Comparison of ENCODE assay signal across 28 mouse cellular contexts in the genomic region with DNA sequence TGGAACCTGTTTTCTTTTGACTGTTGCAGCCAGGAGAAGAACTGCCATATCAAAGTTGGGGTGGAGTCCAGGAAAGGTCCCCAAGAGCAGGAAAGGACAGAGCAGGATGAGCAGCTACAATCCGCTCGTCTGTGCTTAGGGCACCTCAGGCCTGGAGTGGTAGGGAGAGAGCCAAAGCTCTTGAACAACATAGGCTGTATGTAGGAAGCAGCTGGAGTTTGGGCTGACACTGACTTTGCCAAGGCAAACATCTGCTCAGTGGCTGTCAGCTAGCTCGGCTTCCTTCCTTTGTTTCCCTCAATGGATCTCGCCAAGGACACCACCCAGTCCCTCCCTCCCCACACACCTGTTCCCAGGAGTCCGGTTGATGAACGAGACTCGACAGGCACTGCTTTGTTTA. TPM values are rescaled to one million over a fixed set of nuclear protein-coding genes. Genes with fewer than 3 reads are reported as not detected.
DNase-seq lines count a peak whose midpoint lies in the region; ATAC-seq and TF ChIP-seq lines count a peak whose summit lies in the region.
"Had no signal": no experiment of that assay in that cellular context is flagged by ENCODE, and none has a peak within 500 bp of the region (broad histone marks: within the 10 kb centered on the region; RNA-seq: fewer than 3 reads in every experiment).

No protein-coding gene starts in this region.

- no peaks in the 10 kb centered on the region for H3K36me3 ChIP-seq in kidney, adult 2 months (ENCODE audit: control insufficient read depth, insufficient read depth, low read length)
- H3K36me3 ChIP-seq in heart, embryonic 13.5 days, result no peaks in the 10 kb centered on the region
- H3K36me3 ChIP-seq in heart, postnatal 0 days (replicated peaks; ENCODE audit: control insufficient read depth, insufficient read depth, low read length), result no peaks in the 10 kb centered on the region
- H3K36me3 ChIP-seq: forebrain, embryonic 15.5 days; midbrain, embryonic 13.5 days had no signal

- WGBS in kidney, adult 2 months, result 53% methylated on average over 7 of the region's 7 CpGs
- 55% methylated on average over 7 of the region's 7 CpGs for WGBS in heart, embryonic 13.5 days
- 43% methylated on average over 7 of the region's 7 CpGs for WGBS in heart, postnatal 0 days

- no peak overlapping the region for H3K4me3 ChIP-seq in kidney, adult 2 months (ENCODE audit: insufficient read depth, low read depth, low read length)
- H3K4me3 ChIP-seq in heart, embryonic 13.5 days, result no peak overlapping the region
- H3K4me3 ChIP-seq in heart, postnatal 0 days (ENCODE audit: low read depth, low read length), result no peak overlapping the region
- H3K4me3 ChIP-seq: forebrain, embryonic 15.5 days; midbrain, embryonic 13.5 days had no signal

- DNase-seq in kidney, postnatal 14 days, result peak; percentile 11
- no peak for DNase-seq in kidney, adult 2 months
- peak; percentile 58 for DNase-seq in heart, postnatal 0 days (ENCODE audit: low spot score)
- no peak for DNase-seq in testis, postnatal 10 days (ENCODE audit: low spot score)
- DNase-seq in spleen, postnatal 36 days (ENCODE audit: low spot score in 2 of 2), result no peak
- no peak for DNase-seq in urinary bladder, postnatal 36 days (ENCODE audit: low spot score in 2 of 2)
- DNase-seq: adrenal gland, postnatal 10 days; cerebellum, adult 9-10 months; gastrocnemius, postnatal 10 days; kidney, adult 18-20 months; kidney, postnatal 10 days; right cerebral cortex, postnatal 14 days; thymus, postnatal 14 days had no signal

- no peak overlapping the region for H3K9ac ChIP-seq in heart, embryonic 13.5 days
- no peak overlapping the region for H3K9ac ChIP-seq in heart, postnatal 0 days (replicated peaks; ENCODE audit: low read depth, low read length)
- H3K9ac ChIP-seq: forebrain, embryonic 15.5 days; hindbrain, embryonic 14.5 days; midbrain, embryonic 13.5 days had no signal

- no peak overlapping the region for H3K27ac ChIP-seq in kidney, adult 2 months (ENCODE audit: insufficient read depth, low read depth, low read length)
- H3K27ac ChIP-seq in heart, embryonic 13.5 days (replicated peaks), result peak overlapping the region; percentile 46
- no peak overlapping the region for H3K27ac ChIP-seq in heart, postnatal 0 days (ENCODE audit: low read depth)
- H3K27ac ChIP-seq: forebrain, embryonic 15.5 days; hindbrain, embryonic 14.5 days; midbrain, embryonic 13.5 days had no signal

- no peak for TF ChIP-seq POLR2A in kidney, adult 2 months (IDR thresholded peaks at IDR 0.05; ENCODE audit: low read depth, low read length)

- no peaks in the 10 kb centered on the region for H3K27me3 ChIP-seq in kidney, adult 2 months (replicated peaks; ENCODE audit: control insufficient read depth, insufficient read depth, low read length)
- H3K27me3 ChIP-seq in heart, embryonic 13.5 days (replicated peaks), result peaks cover 20% of the 10 kb centered on the region
- 0 out of 2 replicates have a peak, but pooled peaks cover 5% of the 10 kb centered on the region for H3K27me3 ChIP-seq in heart, postnatal 0 days (ENCODE audit: control insufficient read depth, insufficient read depth, low read length)
- H3K27me3 ChIP-seq: forebrain, embryonic 15.5 days; midbrain, embryonic 13.5 days had no signal

- H3K9me3 ChIP-seq in heart, embryonic 13.5 days, result no peaks in the 10 kb centered on the region
- H3K9me3 ChIP-seq in heart, postnatal 0 days (replicated peaks; ENCODE audit: control insufficient read depth, low read length), result no peaks in the 10 kb centered on the region
- H3K9me3 ChIP-seq: forebrain, embryonic 15.5 days; midbrain, embryonic 13.5 days had no signal

- no peak for TF ChIP-seq CTCF in kidney, adult 2 months (conservative IDR thresholded peaks at IDR 0.05; ENCODE audit: insufficient read depth, insufficient read length, low read depth, low read length)
- TF ChIP-seq CTCF in heart, postnatal 0 days (IDR thresholded peaks at IDR 0.05; ENCODE audit: low read depth), result no peak

- ATAC-seq in heart, embryonic 13.5 days (ENCODE audit: extremely low read depth, insufficient number of reproducible peaks, low FRiP score, low TSS enrichment), result no peak; the same call in 1 of the 2 replicates
- peak; percentile 67 for ATAC-seq in heart, postnatal 0 days (ENCODE audit: insufficient read depth, low read depth)
- ATAC-seq: forebrain, embryonic 15.5 days; inflammation-experienced regulatory T-cells, adult 6 months; midbrain, embryonic 13.5 days had no signal

- no peak overlapping the region for H3K4me2 ChIP-seq in heart, embryonic 13.5 days
- H3K4me2 ChIP-seq in heart, postnatal 0 days (ENCODE audit: low read depth, low read length), result no peak overlapping the region
- H3K4me2 ChIP-seq: forebrain, embryonic 15.5 days; hindbrain, embryonic 14.5 days; midbrain, embryonic 13.5 days had no signal

- H3K4me1 ChIP-seq in kidney, adult 2 months (ENCODE audit: control insufficient read depth, insufficient read depth, low read length), result no peaks in the 10 kb centered on the region
- H3K4me1 ChIP-seq in heart, embryonic 13.5 days, result no peaks in the 10 kb centered on the region
- no peaks in the 10 kb centered on the region; the same call in 1 of the 2 replicates for H3K4me1 ChIP-seq in heart, postnatal 0 days (ENCODE audit: control insufficient read depth, insufficient read depth)
- H3K4me1 ChIP-seq: forebrain, embryonic 15.5 days; midbrain, embryonic 13.5 days had no signal

- no peak for TF ChIP-seq EP300 in heart, postnatal 0 days (IDR thresholded peaks at IDR 0.05; ENCODE audit: low read depth)

RNA-seq across cellular contexts. Expression of gene Duox2, which starts 12.1 kb away (rescaled TPM):
- polyA plus RNA-seq in kidney, adult 2 months (2012; rRNA removed), result 0.05 and 0.17 TPM in 2 replicates
- 0.06 and 0.17 TPM in 2 replicates for polyA plus RNA-seq in heart, embryonic 13.5 days (2015; fragmentation: Nextera tagmentation; extraction: Ambion mirVana)
- total RNA-seq in heart, postnatal 0 days (2014; rRNA removed; ENCODE audit: low replicate concordance), result 0.04 and 3.7 TPM in 2 replicates
- 0.08 and 0.23 TPM in 2 replicates for polyA plus RNA-seq in heart, postnatal 0 days (2015; fragmentation: Nextera tagmentation; extraction: Ambion mirVana)
- total RNA-seq: granulocyte monocyte progenitor cell, adult 5-6 weeks; liver, adult 2 months; megakaryocyte, adult 5-6 weeks; monocyte, adult 5-6 weeks had no signal
- polyA plus RNA-seq: hindbrain, embryonic 14.5 days; inflammation-experienced regulatory T-cells, adult 6 months; limb, embryonic 11.5 days; liver, embryonic 16.5 days had no signal

RNA-seq across cellular contexts. Expression of gene Duoxa2, which starts 12.6 kb away (rescaled TPM):
- 0.20 TPM in 1 of 2 replicates, not detected in the other for polyA plus RNA-seq in kidney, adult 2 months (2012; rRNA removed)
- not detected in 2 replicates for polyA plus RNA-seq in heart, embryonic 13.5 days (2015; fragmentation: Nextera tagmentation; extraction: Ambion mirVana)
- total RNA-seq in heart, postnatal 0 days (2014; rRNA removed; ENCODE audit: low replicate concordance), result not detected in 2 replicates
- 0.10 and 0.19 TPM in 2 replicates for polyA plus RNA-seq in heart, postnatal 0 days (2015; fragmentation: Nextera tagmentation; extraction: Ambion mirVana)
- total RNA-seq: adrenal gland, postnatal 10 days; gastrocnemius, postnatal 10 days; granulocyte monocyte progenitor cell, adult 5-6 weeks; layer of hippocampus, adult 18-20 months; layer of hippocampus, postnatal 25 days; megakaryocyte, adult 5-6 weeks; monocyte, adult 5-6 weeks had no signal
- polyA plus RNA-seq: C2C12; inflammation-experienced regulatory T-cells, adult 6 months; limb, embryonic 11.5 days; liver, adult 2 months; liver, embryonic 16.5 days; midbrain, embryonic 13.5 days had no signal

RNA-seq across cellular contexts. Expression of gene Duoxa1, which starts 27.4 kb away (rescaled TPM):
- 0.28 and 0.35 TPM in 2 replicates for polyA plus RNA-seq in kidney, adult 2 months (2012; rRNA removed)
- polyA plus RNA-seq in heart, embryonic 13.5 days (2015; fragmentation: Nextera tagmentation; extraction: Ambion mirVana), result 0.09 TPM in 1 of 2 replicates, not detected in the other
- total RNA-seq in heart, postnatal 0 days (2014; rRNA removed; ENCODE audit: low replicate concordance), result not detected in 2 replicates
- polyA plus RNA-seq in heart, postnatal 0 days (2015; fragmentation: Nextera tagmentation; extraction: Ambion mirVana), result not detected in 2 replicates
- total RNA-seq: layer of hippocampus, postnatal 25 days; liver, adult 2 months; megakaryocyte, adult 5-6 weeks; monocyte, adult 5-6 weeks had no signal
- polyA plus RNA-seq: forebrain, embryonic 15.5 days; inflammation-experienced regulatory T-cells, adult 6 months; liver, adult 2 months; liver, embryonic 16.5 days; neural tube, embryonic 11.5 days had no signal

RNA-seq across cellular contexts. Expression of gene Duox1, which starts 29.3 kb away (rescaled TPM):
- polyA plus RNA-seq in kidney, adult 2 months (2012; rRNA removed), result 0.20 and 0.31 TPM in 2 replicates
- 0.03 TPM in 1 of 2 replicates, not detected in the other for polyA plus RNA-seq in heart, embryonic 13.5 days (2015; fragmentation: Nextera tagmentation; extraction: Ambion mirVana)
- not detected in 2 replicates for total RNA-seq in heart, postnatal 0 days (2014; rRNA removed; ENCODE audit: low replicate concordance)
- not detected in 2 replicates for polyA plus RNA-seq in heart, postnatal 0 days (2015; fragmentation: Nextera tagmentation; extraction: Ambion mirVana)
- total RNA-seq: adrenal gland, postnatal 10 days; granulocyte monocyte progenitor cell, adult 5-6 weeks; layer of hippocampus, adult 18-20 months; layer of hippocampus, postnatal 25 days; liver, adult 2 months; megakaryocyte, adult 5-6 weeks; monocyte, adult 5-6 weeks had no signal
- polyA plus RNA-seq: inflammation-experienced regulatory T-cells, adult 6 months; liver, adult 2 months; liver, embryonic 16.5 days had no signal

RNA-seq across cellular contexts. Expression of gene Sord, which starts 51.6 kb away (rescaled TPM):
- polyA plus RNA-seq in kidney, adult 2 months (2012; rRNA removed), result 566 and 646 TPM in 2 replicates
- polyA plus RNA-seq in heart, embryonic 13.5 days (2015; fragmentation: Nextera tagmentation; extraction: Ambion mirVana), result 51.3 and 58.6 TPM in 2 replicates
- 99.5 and 115 TPM in 2 replicates for total RNA-seq in heart, postnatal 0 days (2014; rRNA removed; ENCODE audit: low replicate concordance)
- polyA plus RNA-seq in heart, postnatal 0 days (2015; fragmentation: Nextera tagmentation; extraction: Ambion mirVana), result 84.2 and 87.7 TPM in 2 replicates

Comparison
In these comparisons a context has a peak if more than half of its experiments do, and no peak if none do; other contexts are left out.
1. DNase-seq: peak in kidney, postnatal 14 days (single experiment) and heart, postnatal 0 days (single experiment); none in kidney, adult 2 months (single experiment), testis, postnatal 10 days (single experiment), spleen, postnatal 36 days (0 of 2) and urinary bladder, postnatal 36 days (0 of 2).